Mouse (Mus musculus) intestine, embryonic 14.5 days (tissue): Measurements from ENCODE around the gene Sec61a1. TPM values are rescaled to one million over a fixed set of nuclear protein-coding genes. Genes with fewer than 3 reads are reported as not detected.

Source experiments
- ATAC-seq: fragments of 200-750 bp; cut with Nextera tagmentation; replicated peaks from 2 replicates; pipeline ENCODE4 v1.8.0; 2017; ENCODE audit warnings: low read depth, moderate number of reproducible peaks, moderate TSS enrichment, moderate library complexity; ENCODE audit not compliant: low FRiP score, low TSS enrichment
- DNase-seq: peaks from one replicate; pipeline ENCODE4 v3.0.0-alpha.2; 2018; ENCODE audit warnings: low spot score
- H3K27ac ChIP-seq: fragments of 300-500 bp; sonication (generic); 2 replicates; pipeline ENCODE4 v1.5.1; 2014; ENCODE audit warnings: low read depth, mild to moderate bottlenecking, control low read depth
- H3K27me3 ChIP-seq: fragments of 300-500 bp; sonication (generic); replicated peaks from 2 replicates; pipeline ENCODE4 v1.6.1; 2014; ENCODE audit warnings: low read length, control low read depth; ENCODE audit not compliant: control insufficient read depth, insufficient read depth
- H3K36me3 ChIP-seq: fragments of 300-500 bp; sonication (generic); 2 replicates; pipeline ENCODE4 v1.6.1; 2014; ENCODE audit warnings: low read length, control low read depth; ENCODE audit not compliant: control insufficient read depth, insufficient read depth
- H3K4me1 ChIP-seq: fragments of 300-500 bp; sonication (generic); replicated peaks from 2 replicates; pipeline ENCODE4 v1.6.1; 2014; ENCODE audit warnings: low read length, control low read depth, mixed read lengths; ENCODE audit not compliant: control insufficient read depth, insufficient read depth
- H3K4me2 ChIP-seq: fragments of 300-500 bp; sonication (generic); 2 replicates; pipeline ENCODE4 v1.6.1; 2014; ENCODE audit warnings: low read length
- H3K4me3 ChIP-seq: fragments of 300-500 bp; sonication (generic); 2 replicates; pipeline ENCODE4 v1.5.1; 2014; ENCODE audit warnings: low read depth, low read length, control low read depth, mixed read lengths
- H3K9ac ChIP-seq: fragments of 300-500 bp; sonication (generic); 2 replicates; pipeline ENCODE4 v1.6.1; 2014; ENCODE audit warnings: mild to moderate bottlenecking, low read length
- H3K9me3 ChIP-seq: fragments of 300-500 bp; sonication (generic); 2 replicates; pipeline ENCODE4 v1.6.1; 2016; ENCODE audit warnings: low read length, control low read depth; ENCODE audit not compliant: control insufficient read depth
- WGBS: fragments of 180-500 bp; shearing (Covaris S2); extraction: QIAGEN DNeasy Blood & Tissue Kit; methylation state at CpG from one replicate; pipeline ENCODE4 v1.1.7; 2014; 5-methylcytosine and 5-hydroxymethylcytosine counted together
- polyA plus RNA-seq: library from polyadenylated mRNA; unstranded; fragments of >200 nt; fragmentation: Nextera tagmentation; extraction: Ambion mirVana; gene quantifications from 2 replicates; pipeline ENCODE4 v1.2.1, GENCODE M21; 2014

Gene Sec61a1
- polyA plus RNA-seq, 1 experiment from 2014 or later: 246 TPM

GRCm38 (mm10) chr6:88523451-88523850, 4.7 kb upstream of the Sec61a1 start:
- Histone ChIP-seq H3K9me3 (no peaks in the 10 kb centered on the region), H3K27me3 (no peaks in the 10 kb centered on the region), H3K4me2 (no peak overlapping the region), H3K27ac (no peak overlapping the region), H3K9ac (no peak overlapping the region), H3K36me3 (no peaks in the 10 kb centered on the region), H3K4me1 (peaks cover 7% of the 10 kb centered on the region), H3K4me3 (no peak overlapping the region)
- DNase-seq (no peak), ATAC-seq (no peak)
- 84% methylated on average over 3 of the region's 3 CpGs for WGBS

DNA sequence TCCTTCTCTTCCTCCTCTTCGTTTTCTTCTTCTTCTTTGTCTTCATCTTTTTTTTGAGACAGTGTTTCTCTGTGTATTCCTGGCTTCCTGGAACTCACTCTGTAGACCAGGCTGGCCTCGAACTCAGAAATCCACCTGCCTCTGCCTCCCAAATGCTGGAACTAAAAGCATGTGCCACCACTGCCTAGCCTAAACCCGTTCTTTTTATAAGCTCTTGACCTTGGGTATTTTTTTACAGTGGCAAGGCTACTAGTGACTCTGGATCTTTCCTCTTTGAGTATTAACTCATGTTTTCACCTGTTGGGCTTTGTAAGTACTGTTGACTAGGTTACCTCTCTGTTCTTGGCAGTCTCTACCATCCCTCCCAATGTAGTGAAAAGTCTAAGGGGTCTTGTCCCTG, 4.3 kb upstream of the Sec61a1 start:
- Histone ChIP-seq H3K27me3 (no peaks in the 10 kb centered on the region), H3K4me3 (no peak overlapping the region), H3K27ac (no peak overlapping the region), H3K9me3 (no peaks in the 10 kb centered on the region), H3K4me1 (peaks cover 7% of the 10 kb centered on the region), H3K36me3 (no peaks in the 10 kb centered on the region), H3K4me2 (no peak overlapping the region), H3K9ac (no peak overlapping the region)
- 68% methylated on average over 3 of the region's 3 CpGs for WGBS
- DNase-seq (no peak), ATAC-seq (no peak)

- Histone ChIP-seq H3K4me1 (peaks cover 7% of the 10 kb centered on the region), H3K27me3 (no peaks in the 10 kb centered on the region), H3K4me2 (no peak overlapping the region), H3K9me3 (no peaks in the 10 kb centered on the region), H3K9ac (no peak overlapping the region), H3K4me3 (no peak overlapping the region), H3K36me3 (no peaks in the 10 kb centered on the region), H3K27ac (no peak overlapping the region)
- no peak for ATAC-seq
- WGBS: 55% methylated on average over 3 of the region's 3 CpGs
- DNase-seq: peak; percentile 32
These were observed 3.9 kb upstream of the Sec61a1 start for GRCm38 (mm10) chr6:88522606-88523005.

DNA sequence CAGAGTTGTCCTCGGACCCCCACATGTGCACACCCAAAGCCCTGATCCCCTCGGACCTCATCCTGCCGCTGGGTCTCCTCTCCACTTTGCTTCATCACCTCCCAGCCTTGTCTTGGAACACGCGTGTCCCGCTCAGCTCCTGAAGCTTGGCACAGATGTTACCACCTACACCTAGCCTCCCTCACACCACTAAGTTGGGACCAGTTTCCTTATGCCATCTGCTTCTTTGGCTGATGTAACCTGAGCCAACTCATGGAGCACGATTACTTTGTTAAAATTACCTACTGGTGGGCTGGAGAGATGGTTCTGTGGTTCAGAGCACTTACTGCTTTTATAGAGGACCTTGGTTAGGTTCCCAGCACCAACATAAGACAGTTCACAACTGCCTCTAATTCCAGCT, 3.1 kb upstream of the Sec61a1 start:
- Histone ChIP-seq H3K9me3 (no peaks in the 10 kb centered on the region), H3K36me3 (no peaks in the 10 kb centered on the region), H3K9ac (no peak overlapping the region), H3K4me1 (peaks cover 14% of the 10 kb centered on the region), H3K4me2 (no peak overlapping the region), H3K27ac (no peak overlapping the region), H3K4me3 (no peak overlapping the region), H3K27me3 (no peaks in the 10 kb centered on the region)
- ATAC-seq (no peak), DNase-seq (no peak)
- 85% methylated on average over 7 of the region's 7 CpGs for WGBS

DNA sequence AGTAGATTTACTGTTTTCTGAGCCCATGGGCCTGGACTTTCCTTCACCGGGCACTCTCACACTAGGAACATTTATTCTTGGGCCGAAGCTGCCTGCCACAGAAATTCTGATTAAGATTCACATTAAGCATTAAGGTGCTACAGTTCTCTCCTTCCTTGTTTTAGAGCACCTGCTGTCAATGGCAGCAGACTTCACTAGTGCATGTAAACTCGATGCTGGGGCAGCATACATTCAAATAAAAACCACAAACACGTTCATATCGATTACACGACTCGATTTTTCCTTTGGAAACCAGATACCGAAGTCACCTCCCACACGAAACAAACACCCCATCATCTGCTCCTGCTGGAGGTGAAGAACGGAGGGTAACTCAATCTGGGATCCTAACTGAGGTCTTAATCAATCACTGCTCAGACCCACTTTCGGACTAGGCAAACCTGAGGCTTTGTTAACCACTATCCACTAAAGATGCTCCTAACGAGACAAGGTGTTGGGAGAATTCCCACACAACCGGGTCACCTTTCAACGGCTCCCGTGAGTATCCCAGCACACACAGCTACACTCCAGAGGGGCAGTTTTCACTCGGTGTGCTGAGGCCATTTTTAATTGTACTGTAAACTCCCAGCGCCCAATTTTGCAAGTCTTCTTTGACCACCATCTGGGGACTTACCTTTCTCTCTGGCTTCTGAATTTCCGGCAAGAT, 853 bp downstream of the Sec61a1 start:
- peak overlapping the region; percentile 90 for H3K4me3 ChIP-seq
- H3K27me3 ChIP-seq: no peaks in the 10 kb centered on the region
- peaks cover 34% of the 10 kb centered on the region for H3K36me3 ChIP-seq
- peak; percentile 66 for DNase-seq
- H3K27ac ChIP-seq: no peak overlapping the region; the same call in 1 of the 2 replicates
- 11% methylated on average over 18 of the region's 18 CpGs for WGBS
- peaks cover 16% of the 10 kb centered on the region for H3K4me1 ChIP-seq
- no peak for ATAC-seq
- peak overlapping the region; percentile 97 for H3K9ac ChIP-seq
- H3K9me3 ChIP-seq: no peaks in the 10 kb centered on the region
- peak overlapping the region; percentile 52 for H3K4me2 ChIP-seq

DNA sequence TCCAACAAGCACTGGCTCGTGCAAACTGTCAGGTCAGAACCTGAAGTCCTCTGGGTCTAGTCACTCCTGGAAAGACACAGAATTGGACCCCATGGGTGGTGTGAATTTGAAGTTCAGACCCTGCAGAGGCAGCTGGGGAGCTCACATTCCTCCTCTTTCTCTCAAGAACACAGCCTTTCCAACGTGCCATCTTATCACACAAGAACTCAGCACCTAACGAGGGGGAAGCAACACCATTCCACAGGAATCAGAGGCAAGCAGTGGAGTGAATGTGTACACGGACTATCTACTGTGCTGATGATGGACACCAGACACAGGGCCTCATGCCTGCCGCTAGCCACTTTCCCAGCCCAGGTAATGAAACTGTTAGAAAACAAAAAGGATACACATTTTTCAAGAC, 2.0 kb downstream of the Sec61a1 start:
- Histone ChIP-seq H3K9me3 (no peaks in the 10 kb centered on the region), H3K36me3 (peaks cover 46% of the 10 kb centered on the region), H3K4me2 (peak overlapping the region; percentile 52), H3K9ac (no peak overlapping the region), H3K4me3 (no peak overlapping the region), H3K27ac (no peak overlapping the region), H3K27me3 (no peaks in the 10 kb centered on the region), H3K4me1 (peaks cover 16% of the 10 kb centered on the region)
- 61% methylated on average over 5 of the region's 5 CpGs for WGBS
- DNase-seq (no peak), ATAC-seq (no peak)

DNA sequence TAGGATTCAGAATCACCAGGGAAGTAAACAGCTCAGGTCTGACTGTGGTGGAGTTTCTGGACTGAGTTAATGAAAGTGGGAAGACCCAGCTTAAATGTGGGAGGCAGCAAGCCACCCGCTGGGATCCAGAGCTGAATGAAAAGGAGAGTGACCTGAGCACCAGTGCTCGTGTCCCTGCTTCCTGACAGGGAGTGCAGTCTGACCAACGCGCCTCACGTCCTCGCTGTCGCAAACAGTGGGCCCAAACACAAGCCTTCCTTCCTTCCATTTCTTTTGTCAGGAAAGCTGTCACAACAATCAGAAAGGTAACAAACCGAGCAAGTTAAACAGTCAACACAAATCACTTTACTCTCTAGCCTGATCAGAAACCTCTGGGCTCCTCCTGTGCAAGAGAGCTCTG, 2.7 kb downstream of the Sec61a1 start:
- H3K4me3 ChIP-seq: no peak overlapping the region
- no peak for DNase-seq
- 90% methylated on average over 8 of the region's 8 CpGs for WGBS
- H3K9ac ChIP-seq: no peak overlapping the region
- no peak overlapping the region for H3K27ac ChIP-seq
- peaks cover 16% of the 10 kb centered on the region for H3K4me1 ChIP-seq
- H3K27me3 ChIP-seq: no peaks in the 10 kb centered on the region
- H3K4me2 ChIP-seq: no peak overlapping the region
- ATAC-seq: no peak
- H3K36me3 ChIP-seq: peaks cover 53% of the 10 kb centered on the region
- no peaks in the 10 kb centered on the region for H3K9me3 ChIP-seq

DNA sequence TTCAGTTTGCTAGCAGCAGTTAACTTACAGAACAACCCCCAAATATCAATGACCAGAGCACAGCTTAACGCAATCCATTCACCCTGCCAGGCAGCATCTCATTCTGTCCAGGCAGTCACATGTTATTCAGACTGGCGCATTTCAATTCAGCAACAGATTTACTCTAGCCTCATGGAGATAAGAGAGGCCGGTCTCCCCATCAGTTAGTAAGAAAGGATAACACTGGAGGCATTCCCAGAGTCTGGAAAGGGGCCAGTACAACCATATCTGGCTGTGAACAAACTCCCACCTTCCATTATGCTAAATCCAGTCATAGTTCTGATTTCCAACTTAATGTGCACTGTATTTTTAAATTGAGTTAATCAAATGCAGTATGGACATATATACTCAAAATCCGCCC, 4.2 kb downstream of the Sec61a1 start:
- Histone ChIP-seq H3K4me1 (peaks cover 12% of the 10 kb centered on the region), H3K9me3 (no peaks in the 10 kb centered on the region), H3K27ac (no peak overlapping the region), H3K4me2 (no peak overlapping the region), H3K36me3 (peaks cover 67% of the 10 kb centered on the region), H3K27me3 (no peaks in the 10 kb centered on the region), H3K4me3 (no peak overlapping the region), H3K9ac (no peak overlapping the region)
- DNase-seq: no peak
- ATAC-seq: no peak
- 89% methylated on average over 4 of the region's 4 CpGs for WGBS

DNA sequence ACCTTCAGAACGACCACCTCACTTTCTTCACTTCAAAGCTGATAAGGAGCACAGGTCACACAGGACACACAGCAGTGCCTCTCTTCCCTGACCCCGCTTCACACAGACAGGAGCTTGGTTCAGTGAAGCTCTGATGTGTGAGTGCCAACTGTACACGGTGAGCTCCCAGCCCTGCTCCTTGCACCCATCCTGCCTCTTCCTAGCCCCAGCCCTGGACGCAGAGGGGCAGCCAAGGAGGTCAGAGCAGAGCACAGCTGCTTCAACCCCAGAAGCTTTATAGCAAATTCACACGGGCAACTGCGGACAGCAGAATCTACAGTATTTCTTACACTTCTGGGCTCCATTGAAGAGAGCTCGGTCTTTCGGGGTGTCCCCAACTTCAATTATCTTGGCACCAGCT, 4.7 kb downstream of the Sec61a1 start:
- Histone ChIP-seq H3K27ac (no peak overlapping the region), H3K9ac (no peak overlapping the region), H3K4me3 (no peak overlapping the region), H3K9me3 (no peaks in the 10 kb centered on the region), H3K4me1 (peaks cover 9% of the 10 kb centered on the region), H3K27me3 (no peaks in the 10 kb centered on the region), H3K4me2 (no peak overlapping the region), H3K36me3 (peaks cover 71% of the 10 kb centered on the region)
- no peak for DNase-seq
- WGBS: 90% methylated on average over 8 of the region's 8 CpGs
- no peak for ATAC-seq
